Mouse (Mus musculus) testis, adult 2 months (tissue): ENCODE data around the gene Wwc1.

Experiments
- CTCF ChIP-seq: fragments of 200-500 bp; IDR thresholded peaks from 2 replicates; pipeline ENCODE4 v1.5.1; 2012; ENCODE audit warnings: low read depth, mild to moderate bottlenecking, inconsistent platforms, low read length, moderate library complexity; ENCODE audit not compliant: control insufficient read depth, insufficient read depth, insufficient replicate concordance
- POLR2A ChIP-seq: fragments of 200-500 bp; IDR thresholded peaks from 2 replicates; pipeline ENCODE4 v1.6.1; 2012; ENCODE audit warnings: low read depth, mild to moderate bottlenecking, inconsistent platforms, low read length, moderate library complexity; ENCODE audit not compliant: control insufficient read depth

DNA sequence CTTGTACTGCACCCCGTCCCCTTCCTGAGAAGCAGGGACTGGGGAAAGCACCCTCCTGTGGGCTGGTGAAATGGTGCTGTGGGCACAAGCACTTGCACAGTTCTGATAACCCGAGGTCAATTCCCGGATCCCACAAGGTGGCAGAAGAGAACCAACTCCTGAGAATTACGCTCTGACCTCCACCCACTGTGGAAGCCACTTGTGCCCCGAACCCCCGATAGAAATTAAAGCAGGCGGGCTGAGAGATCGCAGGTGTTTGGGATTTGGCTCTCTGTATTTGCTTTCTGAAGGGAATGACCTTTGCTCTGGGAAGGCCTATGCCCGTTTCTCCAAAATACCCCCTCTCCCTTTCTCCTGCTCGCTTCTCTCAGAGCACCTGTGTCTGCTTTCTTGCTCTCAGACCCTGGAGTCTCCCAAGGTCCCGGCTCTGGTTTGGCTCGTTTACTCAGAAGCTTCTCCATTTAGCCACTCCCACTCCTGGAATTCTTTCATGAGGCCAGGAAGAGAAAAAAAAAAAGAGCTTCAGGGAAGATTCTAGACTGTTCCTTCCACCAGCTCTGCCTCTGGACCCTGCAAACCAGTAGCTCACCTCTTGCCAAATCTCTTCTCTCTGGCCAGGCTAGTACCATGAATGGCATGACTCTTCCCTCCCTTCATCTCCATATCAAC, 58.0 kb downstream of the Wwc1 start:
- TF ChIP-seq CTCF (no peak), POLR2A (no peak)
